8 mouse cellular contexts compared by ENCODE assay signal in the genomic region with DNA sequence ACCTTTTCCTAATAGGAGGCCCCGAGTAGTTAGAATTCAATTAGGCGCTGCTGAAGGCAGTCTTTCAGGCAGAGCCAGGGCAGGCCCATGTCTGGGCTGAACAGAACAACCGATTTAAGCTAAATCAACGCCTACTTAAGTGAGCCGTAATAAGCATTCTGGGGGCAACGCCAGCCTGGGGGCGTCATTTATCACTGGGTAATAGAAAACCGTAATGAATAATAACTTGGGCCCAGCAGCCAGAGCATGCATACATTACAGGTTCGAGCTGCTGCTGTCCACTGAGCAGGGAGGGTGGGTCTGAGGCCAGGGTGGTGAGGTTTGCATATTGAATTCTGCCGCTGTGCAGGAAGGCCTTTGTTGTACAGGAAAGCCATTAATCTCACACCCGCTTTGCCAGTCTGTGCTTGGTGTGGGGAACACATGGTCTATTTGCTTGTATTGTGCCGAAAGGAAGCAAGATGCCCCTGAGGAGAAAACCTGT.
DNase-seq lines count a peak whose midpoint lies in the region; ATAC-seq lines count a peak whose summit lies in the region.

No protein-coding gene starts in this region.

- no peaks in the 10 kb centered on the region for H3K9me3 ChIP-seq in hindbrain, embryonic 16.5 days (ENCODE audit: control insufficient read depth, low read length)
- no peaks in the 10 kb centered on the region for H3K9me3 ChIP-seq in neural tube, embryonic 15.5 days (replicated peaks)

- ATAC-seq in hindbrain, embryonic 16.5 days, result peak; percentile 92
- peak; percentile 72 for ATAC-seq in neural tube, embryonic 15.5 days (ENCODE audit: low FRiP score)

- DNase-seq in right cerebral cortex, postnatal 10 days (ENCODE audit: low spot score in 2 of 2), result peak; percentile 50 to 57
- DNase-seq in right cerebral cortex, postnatal 14 days, result no peak
- DNase-seq in layer of hippocampus, postnatal 25 days (ENCODE audit: extremely low spot score in 1 of 2, low spot score in 1 of 2), result peak; percentile 26 to 29
- DNase-seq in gastrocnemius, postnatal 4 days (ENCODE audit: low spot score in 2 of 2), result no peak
- no peak for DNase-seq in urinary bladder, adult 18-20 months (ENCODE audit: low spot score in 2 of 2)
- DNase-seq in left cerebral cortex, postnatal 4 days, result no peak

- 20% methylated on average over 12 of the region's 12 CpGs for WGBS in hindbrain, embryonic 16.5 days
- WGBS in neural tube, embryonic 15.5 days, result 10% methylated on average over 12 of the region's 12 CpGs

- no peaks in the 10 kb centered on the region for H3K27me3 ChIP-seq in hindbrain, embryonic 16.5 days (replicated peaks; ENCODE audit: control insufficient read depth, insufficient read depth, low read length)
- no peaks in the 10 kb centered on the region for H3K27me3 ChIP-seq in neural tube, embryonic 15.5 days (replicated peaks)

- no peak overlapping the region for H3K4me2 ChIP-seq in hindbrain, embryonic 16.5 days (ENCODE audit: low read length)
- no peak overlapping the region for H3K4me2 ChIP-seq in neural tube, embryonic 15.5 days

- H3K4me1 ChIP-seq in hindbrain, embryonic 16.5 days (ENCODE audit: control insufficient read depth, insufficient read depth, low read depth, low read length), result peaks cover 8% of the 10 kb centered on the region; the same call in 1 of the 2 replicates
- H3K4me1 ChIP-seq in neural tube, embryonic 15.5 days, result peaks cover 13% of the 10 kb centered on the region

- peak overlapping the region; percentile 14; the same call in 1 of the 2 replicates for H3K9ac ChIP-seq in hindbrain, embryonic 16.5 days (ENCODE audit: low read depth, low read length)
- H3K9ac ChIP-seq in neural tube, embryonic 15.5 days (replicated peaks), result no peak overlapping the region

- intact Hi-C loops in left cerebral cortex, postnatal 4 days (cut with DNase I), result no loop called here

- no peaks in the 10 kb centered on the region for H3K36me3 ChIP-seq in hindbrain, embryonic 16.5 days (ENCODE audit: control insufficient read depth, insufficient read depth, low read length)
- no peaks in the 10 kb centered on the region for H3K36me3 ChIP-seq in neural tube, embryonic 15.5 days

- H3K27ac ChIP-seq in hindbrain, embryonic 16.5 days (ENCODE audit: low read depth, low read length), result peak overlapping the region; percentile 61
- H3K27ac ChIP-seq in neural tube, embryonic 15.5 days (replicated peaks), result peak overlapping the region; percentile 63

- H3K4me3 ChIP-seq in hindbrain, embryonic 16.5 days (ENCODE audit: low read length), result no peak overlapping the region
- no peak overlapping the region for H3K4me3 ChIP-seq in neural tube, embryonic 15.5 days (replicated peaks)

Comparison
In these comparisons a context has a peak if more than half of its experiments do, and no peak if none do; other contexts are left out.
1. DNase-seq: peak in right cerebral cortex, postnatal 10 days (2 of 2) and layer of hippocampus, postnatal 25 days (2 of 2); none in right cerebral cortex, postnatal 14 days (single experiment), gastrocnemius, postnatal 4 days (0 of 2), urinary bladder, adult 18-20 months (0 of 2) and left cerebral cortex, postnatal 4 days (single experiment).